Mouse (Mus musculus) megakaryocyte, embryonic 14.5 days (primary cell): ENCODE data around the gene Pik3cd.

ENCODE experiments used
- FLI1 ChIP-seq: IDR thresholded peaks from 2 replicates; pipeline ENCODE4 v1.6.1; 2012; ENCODE audit warnings: low read length, inconsistent platforms, mixed read lengths
- GATA1 ChIP-seq: IDR thresholded peaks from 3 replicates; pipeline ENCODE4 v1.6.1; 2012; ENCODE audit warnings: mixed read lengths, low read length, inconsistent platforms, borderline replicate concordance

DNA sequence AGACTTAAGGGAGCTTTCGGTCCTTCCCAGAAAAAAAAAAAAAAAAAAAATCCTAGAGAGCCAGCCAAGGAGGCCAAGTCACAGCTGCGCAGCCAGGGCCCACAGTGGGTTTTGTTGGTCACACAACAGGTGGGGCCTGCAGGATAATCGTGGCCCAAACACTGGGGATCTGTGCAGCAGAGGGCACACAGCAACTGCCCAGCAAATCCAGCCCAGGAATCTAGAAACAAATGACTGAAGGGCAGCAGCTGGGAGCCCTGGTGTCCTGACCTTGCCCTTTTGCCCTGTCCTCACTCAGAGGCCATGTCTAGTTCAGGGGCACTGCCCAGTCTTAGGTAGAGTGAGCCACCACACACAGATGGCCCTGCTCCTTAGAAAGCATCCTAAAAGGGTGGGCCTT is 29.9 kb upstream of the Pik3cd start:
- no peak for TF ChIP-seq GATA1
- TF ChIP-seq FLI1, result no peak
